Mouse (Mus musculus) layer of hippocampus, postnatal 36 days (tissue): ENCODE measurements around the gene Gm765. TPM values are rescaled to one million over a fixed set of nuclear protein-coding genes. Genes with fewer than 3 reads are reported as not detected.

ENCODE experiments used
- DNase-seq, 2 experiments: peaks; one replicate each; pipeline ENCODE4 v3.0.0; 2022
- total RNA-seq, 2 experiments: library from RNA; stranded (reverse); gene quantifications; 2 replicates each; pipeline ENCODE4 v1.2.3; 2021

Gm765 gene
- total RNA-seq, 2 experiments from 2014 or later, result not detected

DNA sequence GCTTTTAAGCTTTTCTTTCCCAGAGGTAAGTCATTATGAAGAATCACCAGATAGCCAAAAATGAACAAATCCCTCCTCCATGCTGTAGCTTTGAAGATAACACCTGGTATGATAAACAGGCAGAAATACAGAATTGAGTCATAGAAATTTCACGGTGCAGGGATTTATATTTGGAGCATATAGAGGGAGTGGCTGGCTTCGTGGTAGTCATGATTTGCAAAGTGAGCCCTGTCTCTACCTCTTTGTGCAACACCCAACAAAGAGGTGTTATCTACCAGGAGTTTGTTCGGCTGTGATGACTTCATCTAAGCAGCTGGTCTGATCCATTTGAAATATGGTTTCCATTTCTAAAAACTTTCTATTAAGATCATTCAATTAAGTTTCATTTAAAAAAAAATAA is 130.3 kb downstream of the Gm765 start:
- no peak for DNase-seq

DNA sequence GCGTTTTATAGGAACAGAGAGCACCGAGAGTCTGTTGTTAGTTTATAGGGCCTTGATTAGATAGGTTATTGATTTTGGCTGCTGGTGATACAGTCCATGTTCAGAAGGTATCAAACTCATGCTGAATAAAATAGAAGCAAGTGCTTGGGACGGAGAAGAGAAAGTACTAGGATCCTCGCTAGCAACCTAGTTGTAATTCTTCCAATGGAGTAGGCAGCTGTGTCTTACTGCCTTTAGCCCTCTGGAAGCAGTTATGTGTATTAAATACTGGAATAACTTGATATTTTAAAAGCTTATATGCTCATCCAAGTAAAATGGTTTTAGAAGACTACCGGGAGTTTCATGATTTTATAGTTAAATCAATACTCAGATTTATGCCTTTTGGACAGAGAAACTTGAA is 132.3 kb downstream of the Gm765 start:
- no peak for DNase-seq

DNA sequence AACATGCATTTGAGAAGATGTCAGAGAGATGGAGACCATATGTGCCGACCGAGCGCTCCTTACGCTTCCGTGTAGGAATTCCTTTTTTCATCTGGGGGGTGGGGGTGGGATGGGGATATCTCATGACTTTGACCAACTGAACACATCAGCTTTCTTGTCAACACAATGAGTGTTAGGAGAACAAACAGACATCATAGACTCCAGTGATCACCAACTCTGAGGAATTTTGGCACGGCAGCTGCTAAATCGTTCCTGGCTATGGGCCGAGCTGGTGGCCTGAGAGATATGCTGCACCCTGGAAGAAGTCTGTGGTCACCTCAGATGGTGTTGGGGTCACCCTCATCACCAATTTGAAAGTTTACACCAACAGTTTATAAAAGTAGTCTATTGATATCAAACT is 134.5 kb downstream of the Gm765 start:
- no peak for DNase-seq

DNA sequence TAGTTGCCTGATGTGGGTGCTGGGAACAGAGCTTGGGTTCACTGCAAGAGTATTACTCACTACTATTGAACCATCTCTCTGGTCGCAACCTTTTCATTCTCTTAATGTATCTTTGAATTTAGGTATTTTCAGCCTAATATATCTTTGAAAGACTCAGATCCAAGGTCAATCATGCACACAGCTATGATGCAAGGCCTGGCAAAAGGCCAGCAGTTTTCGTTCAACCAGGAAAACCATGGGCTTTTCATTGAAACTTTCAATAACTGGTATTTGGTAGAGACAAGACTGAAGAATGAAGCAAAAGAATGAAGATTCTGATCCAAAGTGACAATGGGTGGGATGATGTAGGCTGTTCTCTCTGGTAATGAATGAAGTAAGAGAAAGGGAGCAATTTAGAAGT is 143.8 kb downstream of the Gm765 start:
- DNase-seq, result no peak

DNA sequence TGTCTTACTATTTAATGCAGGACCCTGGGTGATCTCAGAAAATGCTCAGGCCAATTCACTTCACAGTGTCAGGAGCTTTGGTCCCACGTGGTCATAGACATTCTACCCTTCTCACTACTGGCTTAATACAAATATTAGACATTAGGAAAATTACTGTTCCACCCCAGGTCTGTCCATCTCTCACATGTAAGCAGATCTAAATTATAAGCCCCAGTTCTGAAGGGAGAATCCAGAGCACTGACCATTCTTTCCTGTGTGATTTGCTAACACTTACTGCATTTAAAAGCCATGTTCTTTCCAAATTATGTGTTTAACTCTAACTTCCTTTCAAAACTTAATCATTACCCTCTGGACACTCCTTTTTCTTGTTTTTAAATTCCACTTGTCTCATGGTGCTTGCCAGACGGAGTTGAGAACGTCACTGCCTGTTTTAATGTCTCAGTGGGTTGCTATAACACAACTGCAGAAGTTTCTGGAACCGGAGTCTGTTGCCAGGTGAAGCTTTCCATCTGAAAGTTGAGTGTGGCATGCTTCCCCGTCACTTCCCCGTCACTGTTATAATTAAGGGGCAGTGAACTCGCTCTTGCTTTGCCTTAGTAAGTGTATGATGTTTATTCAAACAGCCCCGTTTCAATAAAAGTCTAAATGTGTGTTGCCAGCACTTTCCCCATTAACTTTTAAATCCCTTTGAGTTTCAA is 151.7 kb downstream of the Gm765 start:
- DNase-seq, result no peak
